Mouse (Mus musculus) megakaryocyte, embryonic 14.5 days (primary cell): Measurements from ENCODE around the gene Olfr1052.

ENCODE experiments used
- FLI1 ChIP-seq: IDR thresholded peaks from 2 replicates; pipeline ENCODE4 v1.6.1; 2012; ENCODE audit warnings: low read length, inconsistent platforms, mixed read lengths
- GATA1 ChIP-seq: IDR thresholded peaks from 3 replicates; pipeline ENCODE4 v1.6.1; 2012; ENCODE audit warnings: mixed read lengths, low read length, inconsistent platforms, borderline replicate concordance

GRCm38 (mm10) chr2:86292155-86292554 lies at the start of gene Olfr1052:
- no peak for TF ChIP-seq GATA1
- no peak for TF ChIP-seq FLI1
